Mouse (Mus musculus) spleen, embryonic (tissue): ENCODE data around the gene Sac3d1.

Experiments
- CTCF ChIA-PET: fragments of 350-600 bp; sonication (Branson Sonifier 250); formaldehyde crosslinking; loops from one replicate; lab custom pipeline; 2022; lab: Charles Lee

Gene Sac3d1

GRCm38 (mm10) chr19:6123330-6123729, 4.9 kb upstream of the Sac3d1 start:
- CTCF ChIA-PET, result interaction anchor here (0.6 kb wide), 1 partner anchor 11 kb away, joined by 3 read pairs; no protein-coding TSS in a partner anchor

- CTCF ChIA-PET, result no interaction called here
These were observed 3.3 kb upstream of the Sac3d1 start for GRCm38 (mm10) chr19:6121761-6122160.

- CTCF ChIA-PET, result interaction anchor here (0.6 kb wide), 1 partner anchor 9 kb away, joined by 6 read pairs; no protein-coding TSS in a partner anchor
These were observed 281 bp upstream of the Sac3d1 start for GRCm38 (mm10) chr19:6118677-6119185.

DNA sequence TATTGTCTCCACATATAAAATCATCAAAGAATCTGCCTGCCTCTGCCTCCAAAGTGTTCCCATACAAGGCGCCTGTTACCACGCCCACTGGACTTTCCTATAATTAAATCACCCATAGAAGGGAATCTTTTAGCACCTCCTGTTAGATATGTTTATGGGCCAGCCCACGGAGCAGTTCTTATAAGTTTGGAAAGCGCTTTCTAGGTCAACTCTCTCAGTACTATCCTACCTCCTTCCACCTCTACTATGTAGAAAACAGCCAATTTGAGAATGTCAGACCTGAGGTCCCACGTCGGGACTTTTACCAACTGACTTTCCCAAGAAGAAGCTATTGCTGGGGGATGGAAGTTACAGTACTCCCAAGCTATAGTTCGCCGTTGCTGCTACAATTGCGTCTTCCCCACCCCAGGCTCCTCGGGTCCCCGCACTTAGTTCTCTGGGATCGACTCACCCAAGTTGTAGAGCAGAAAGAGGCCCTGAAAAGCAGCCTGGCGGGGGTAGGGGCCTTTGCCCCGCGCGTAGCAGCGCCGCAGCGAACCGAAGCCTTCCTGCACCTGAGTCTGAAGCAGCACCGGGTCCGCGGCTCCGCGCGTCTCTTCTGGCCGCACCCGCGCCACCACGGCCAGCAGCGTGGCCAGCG, 984 bp downstream of the Sac3d1 start:
- CTCF ChIA-PET, result no interaction called here

DNA sequence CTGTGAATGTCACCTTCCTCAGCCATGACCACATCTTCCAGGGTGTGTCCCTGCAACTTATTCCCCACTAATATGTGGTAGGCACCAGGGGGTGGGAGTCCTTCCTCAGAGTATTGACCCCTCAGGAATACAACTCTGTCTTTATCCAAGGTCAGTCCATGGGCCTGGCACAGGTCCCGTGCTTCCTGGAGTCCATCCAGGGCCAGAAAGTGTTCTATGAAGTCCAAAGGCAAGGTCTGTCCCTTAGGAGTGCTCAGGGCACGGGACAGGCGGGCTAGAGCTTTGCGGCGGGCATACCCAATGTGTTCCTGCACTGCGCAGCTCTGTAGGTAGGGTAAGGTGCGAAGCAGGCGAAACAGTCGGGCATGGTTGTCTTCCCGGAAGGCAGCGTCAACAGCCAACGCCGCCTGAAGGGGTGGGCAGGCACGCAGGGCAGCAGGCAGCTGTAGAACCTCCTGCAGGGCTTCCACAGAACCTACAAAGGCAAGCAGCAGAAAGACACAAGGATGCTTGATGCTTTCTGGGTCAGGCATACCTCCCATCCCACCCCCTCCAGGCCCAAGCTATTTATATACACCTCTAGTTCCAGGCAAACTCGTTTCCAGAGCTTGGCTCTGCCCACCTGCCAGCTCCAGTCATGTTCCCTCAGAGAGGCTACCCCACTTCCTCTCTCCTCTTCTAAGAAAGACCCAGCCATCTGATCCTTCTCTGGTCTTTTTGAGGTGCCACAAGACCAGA, 2.2 kb downstream of the Sac3d1 start:
- CTCF ChIA-PET, result interaction anchor here (0.6 kb wide), 1 partner anchor 606 kb away, joined by 5 read pairs; no protein-coding TSS in a partner anchor

GRCm38 (mm10) chr19:6113116-6113515, 5.3 kb downstream of the Sac3d1 start:
- CTCF ChIA-PET, result no interaction called here

DNA sequence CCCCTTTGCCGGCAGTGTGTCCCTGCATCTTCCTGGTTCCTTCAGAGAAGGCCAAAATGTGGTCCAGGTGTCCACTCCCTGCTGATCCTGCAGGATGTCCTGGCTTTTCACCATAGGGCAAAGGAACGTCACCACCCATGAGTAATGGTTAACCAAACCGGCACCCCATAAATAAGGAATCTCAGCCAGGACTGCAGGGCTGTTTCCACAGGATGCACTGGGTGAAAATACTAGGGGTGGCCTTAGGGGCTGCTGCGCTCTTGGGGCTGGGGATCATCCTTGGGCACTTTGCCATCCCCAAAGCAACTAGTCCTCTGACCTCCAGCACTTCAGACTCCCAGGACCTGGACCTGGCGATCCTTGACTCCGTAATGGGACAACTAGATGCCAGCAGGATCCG, 12.9 kb downstream of the Sac3d1 start, which contains the start of gene Naaladl1:
Naaladl1 (plus strand) TSS at position 197 of the 400 bp plus-strand sequence.
- CTCF ChIA-PET, result no interaction called here

GRCm38 (mm10) chr19:6104476-6104875, 14.0 kb downstream of the Sac3d1 start:
- CTCF ChIA-PET, result no interaction called here

DNA sequence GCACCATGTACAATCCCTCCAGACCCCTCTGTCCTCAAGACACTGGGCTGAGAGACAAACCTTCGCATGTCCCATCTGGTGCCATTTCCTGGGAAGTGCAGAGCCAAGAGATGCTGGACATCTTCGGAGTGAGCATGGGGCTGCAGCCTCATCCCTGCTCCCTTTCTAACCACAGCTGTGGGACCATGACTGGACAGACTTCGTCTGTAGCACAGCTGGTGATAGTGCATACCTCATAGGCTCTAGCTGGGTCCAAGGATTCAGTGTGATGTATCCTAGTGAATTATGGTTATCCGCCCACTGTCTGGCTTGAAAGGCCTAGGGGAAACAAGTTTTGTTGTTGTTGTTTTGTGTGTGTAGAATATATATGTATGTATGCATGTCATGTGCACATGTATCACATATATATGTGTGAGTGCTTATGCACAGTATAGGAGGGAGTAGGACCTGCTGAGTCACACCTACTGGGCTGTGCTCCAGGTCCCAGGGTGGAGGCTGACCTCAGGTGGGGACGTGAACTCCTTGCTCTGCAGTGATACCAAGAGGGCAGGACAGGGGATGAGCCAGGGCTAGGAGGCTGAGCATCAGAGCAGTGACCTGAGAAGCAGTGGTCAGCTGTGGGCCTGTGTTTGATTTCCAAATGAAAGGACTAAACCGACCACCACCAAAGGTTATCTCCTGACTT, 16.1 kb downstream of the Sac3d1 start:
- CTCF ChIA-PET, result no interaction called here

DNA sequence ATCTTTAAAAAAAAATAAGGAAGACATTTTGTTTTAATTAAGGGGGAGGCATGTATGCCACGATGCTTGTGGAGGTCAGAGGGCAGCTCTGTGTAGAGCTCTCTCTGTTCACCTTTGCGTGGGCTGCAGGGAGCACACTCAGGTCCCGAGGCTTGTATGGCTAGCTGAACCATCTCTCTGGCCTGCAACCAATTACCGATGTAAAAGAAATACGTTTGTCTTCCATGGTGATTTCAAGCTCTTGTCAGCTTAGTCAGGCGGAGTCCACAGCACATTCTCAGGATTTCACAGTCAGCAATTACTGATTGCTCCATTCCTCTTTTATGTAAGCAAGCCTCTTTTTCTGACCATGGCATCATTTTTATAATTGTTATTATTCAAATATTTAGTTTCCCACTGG, 17.3 kb downstream of the Sac3d1 start:
- CTCF ChIA-PET, result no interaction called here

DNA sequence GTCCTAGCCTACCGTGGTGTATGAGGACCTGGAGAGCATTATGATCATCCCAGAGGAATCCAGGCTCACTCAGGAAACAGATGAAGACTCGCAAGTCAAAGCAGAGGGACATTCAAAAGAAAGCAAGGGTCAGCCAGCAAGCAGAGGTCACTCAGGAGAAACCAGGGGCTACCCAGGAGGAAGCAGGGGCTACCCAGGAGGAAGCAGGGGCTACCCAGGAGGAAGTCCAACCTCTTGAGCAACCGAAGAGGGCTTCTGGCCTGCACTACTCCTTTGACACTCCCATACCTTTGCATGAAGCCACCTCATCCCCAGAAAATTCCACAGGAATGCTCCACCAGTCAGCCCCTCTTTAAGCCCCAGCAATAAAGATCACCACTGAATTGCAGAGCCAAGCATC, 20.6 kb downstream of the Sac3d1 start:
- CTCF ChIA-PET, result interaction anchor here (0.6 to 0.7 kb wide), 3 partner anchors 11 to 32 kb away, joined by 3 to 14 read pairs (median 7); no protein-coding TSS in a partner anchor

GRCm38 (mm10) chr19:6094119-6094518, 24.3 kb downstream of the Sac3d1 start, which contains the start of gene AC131692.1:
AC131692.1 (plus strand) TSS chr19:6094419.
- CTCF ChIA-PET, result no interaction called here

GRCm38 (mm10) chr19:6088841-6089240, 29.6 kb downstream of the Sac3d1 start:
- CTCF ChIA-PET, result no interaction called here

DNA sequence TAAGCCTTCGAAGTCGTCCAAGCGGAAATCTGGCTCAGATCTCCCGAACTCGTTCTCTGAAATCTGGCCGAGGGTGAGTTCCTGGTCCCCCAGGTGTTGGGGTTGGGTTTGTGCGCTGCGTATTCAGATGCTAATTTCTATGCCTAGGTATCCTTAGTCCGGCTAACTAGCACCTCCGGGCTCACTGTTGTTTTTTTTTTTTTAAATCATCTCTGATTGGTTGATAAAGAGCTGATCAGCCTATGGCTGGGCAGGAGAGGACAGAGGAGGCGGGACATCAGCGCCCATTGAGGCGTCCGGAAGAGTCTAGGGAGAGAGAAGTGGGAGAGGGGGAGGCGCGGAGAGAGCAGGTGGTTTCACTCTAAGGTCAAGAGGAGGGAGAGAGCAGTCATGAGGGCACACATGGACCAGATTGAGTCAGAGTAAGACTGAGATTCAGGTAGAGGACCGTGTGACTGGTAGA, 33.0 kb downstream of the Sac3d1 start:
- CTCF ChIA-PET, result interaction anchor here (1.1 kb wide), 1 partner anchor 42 kb away, joined by 3 read pairs; the partner anchor contains the start of gene Snx15

GRCm38 (mm10) chr19:6084478-6085248, 33.8 kb downstream of the Sac3d1 start, which contains the start of the genes Zfpl1 and Cdca5:
Zfpl1 (minus strand) TSS chr19:6084956.
Cdca5 (plus strand) TSS chr19:6084983.
- CTCF ChIA-PET, result interaction anchor here (1.1 kb wide), 1 partner anchor 43 kb away, joined by 3 read pairs; the partner anchor contains the start of gene Snx15

GRCm38 (mm10) chr19:6082156-6082555, 36.3 kb downstream of the Sac3d1 start, which contains the start of gene Gm28374:
Gm28374 (minus strand) TSS chr19:6082256.
- CTCF ChIA-PET, result no interaction called here

DNA sequence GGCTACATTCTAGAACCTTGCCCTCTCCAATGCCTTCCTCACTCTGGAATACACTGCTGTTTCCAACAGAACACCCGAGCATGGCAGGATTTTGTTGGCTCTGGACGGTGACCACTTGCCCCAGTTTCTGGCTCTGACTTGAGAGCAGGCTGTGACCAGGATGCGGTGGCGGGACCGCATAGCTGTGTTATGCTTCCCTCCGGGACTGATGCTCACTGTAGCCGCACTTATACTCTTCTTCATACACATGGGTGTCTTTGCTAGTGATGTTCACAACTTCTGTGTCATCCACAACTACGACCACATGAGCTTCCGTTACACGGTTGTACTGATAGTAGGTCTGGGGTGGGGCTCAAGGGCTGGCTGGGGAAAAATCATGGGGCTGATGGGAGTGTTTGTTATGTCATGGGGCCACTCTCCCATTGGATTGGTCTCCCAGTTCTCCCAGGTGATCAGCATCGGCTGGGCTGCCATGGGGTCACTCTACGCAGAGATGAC, 38.4 kb downstream of the Sac3d1 start, which contains the start of gene Tmem262:
Tmem262 (plus strand) TSS at position 51 of the 498 bp plus-strand sequence.
- CTCF ChIA-PET, result no interaction called here

DNA sequence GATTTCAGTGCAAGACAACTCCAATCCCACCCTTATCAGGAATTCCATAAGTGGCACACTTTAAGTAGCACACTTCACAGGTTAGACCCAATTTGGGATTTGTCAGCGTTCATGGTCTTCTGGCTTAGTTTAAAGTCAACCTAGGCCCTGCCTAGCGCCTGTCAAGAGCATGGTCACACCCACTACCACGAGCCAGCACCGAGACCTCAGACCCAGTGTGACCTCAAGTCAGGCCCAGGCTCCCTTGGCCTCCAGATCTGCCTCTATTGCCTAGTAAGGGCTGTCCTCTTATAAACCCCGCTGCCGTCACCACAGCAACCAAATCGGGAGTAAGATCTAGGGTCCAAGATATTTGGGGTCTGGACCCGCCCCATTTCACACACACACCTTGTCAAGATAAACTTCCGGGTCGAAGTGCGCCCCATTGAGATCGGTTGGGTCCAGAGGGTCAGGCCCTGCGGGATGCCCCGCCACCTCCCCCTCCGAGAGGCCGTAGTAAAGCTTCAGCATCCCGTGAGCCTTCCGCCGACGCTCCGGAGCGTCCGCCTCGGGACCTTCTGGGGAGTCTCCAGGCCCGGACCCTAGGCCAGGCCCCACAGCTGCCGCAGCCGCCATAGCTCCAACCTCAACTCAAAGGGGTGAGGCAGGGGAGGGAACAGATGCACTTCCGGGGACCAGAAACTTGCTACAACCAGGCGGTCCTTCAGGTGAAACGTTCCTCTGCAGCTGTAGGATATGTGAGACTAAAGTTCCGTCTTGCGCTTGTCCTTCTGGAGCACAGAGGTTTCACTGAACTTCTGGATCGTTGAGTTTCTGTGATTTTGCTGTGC, 41.7 kb downstream of the Sac3d1 start, which contains the start of gene Vps51:
Vps51 (minus strand) TSS at position 668 of the 830 bp plus-strand sequence.
- CTCF ChIA-PET, result no interaction called here

GRCm38 (mm10) chr19:6073889-6074288, 44.6 kb downstream of the Sac3d1 start:
- CTCF ChIA-PET, result interaction anchor here (0.6 kb wide), 1 partner anchor 29 kb away, joined by 3 read pairs; no protein-coding TSS in a partner anchor
